Mouse (Mus musculus) T-cell, adult 66 days (primary cell): ENCODE results near the gene Sla2. TPM values are rescaled to one million over a fixed set of nuclear protein-coding genes. Genes with fewer than 3 reads are reported as not detected.

Experiments used
- total RNA-seq, 2 experiments: library from RNA; stranded (reverse); gene quantifications; 3 replicates in 1 of 2; 4 replicates in 1 of 2; pipeline ENCODE4 v1.2.4; 2023

Sla2 gene
- 10 to 100 TPM; 37.9 to 50.6 TPM for total RNA-seq

GRCm38 (mm10) chr2:156887017-156887416 lies at the start of gene Sla2:
TSS of gene Sla2 (minus strand) at chr2:156887192.

GRCm38 (mm10) chr2:156862772-156863486 lies 24.1 kb downstream of the Sla2 start, which contains the start of gene Rab5if:
TSS of gene Rab5if (plus strand) at chr2:156863128.

GRCm38 (mm10) chr2:156857835-156858234 lies 29.2 kb downstream of the Sla2 start, which contains the start of gene 4930518I15Rik:
TSS of gene 4930518I15Rik (minus strand) at chr2:156857946.

GRCm38 (mm10) chr2:156839319-156840191 lies 47.4 kb downstream of the Sla2 start, which contains the start of gene Tgif2:
TSS of gene Tgif2 (plus strand) at chr2:156840007.

Other genes starting within 250 kb of the Sla2 start
- gene Myl9, start 111.8 kb downstream of the Sla2 start, total RNA-seq, result not detected
- gene Tgif2, start 47.2 kb downstream of the Sla2 start, total RNA-seq, result 10 to 100 TPM; 41.2 to 68.8 TPM
- 1 to 10 TPM; 8.1 TPM for gene 4930518I15Rik, start 29.2 kb downstream of the Sla2 start, total RNA-seq
- gene Rab5if, start 24.1 kb downstream of the Sla2 start, total RNA-seq, result 10 to 100 TPM; 68.9 to 70.0 TPM
- gene Ndrg3, start 104.9 kb upstream of the Sla2 start, total RNA-seq, result 10 to 100 TPM; 65.6 to 69.4 TPM
- gene Dsn1, start 120.0 kb upstream of the Sla2 start, total RNA-seq, result 10 to 100 TPM; 16.1 to 23.6 TPM
- gene Soga1, start 192.1 kb upstream of the Sla2 start, total RNA-seq, result under 1 TPM; 0.65 to 0.82 TPM
- gene Tldc2, start 199.9 kb upstream of the Sla2 start, total RNA-seq, result not detected
- gene Samhd1, start 248.1 kb upstream of the Sla2 start, total RNA-seq, result 100 to 1,000 TPM; 354 to 425 TPM